Mouse (Mus musculus) brown adipose tissue, adult 24 weeks (tissue): Measurements from ENCODE around the gene Arid5b. TPM values are rescaled to one million over a fixed set of nuclear protein-coding genes. Genes with fewer than 3 reads are reported as not detected.

Experiments used
- H3K27ac ChIP-seq: fragments of 200-500 bp; replicated peaks from 2 replicates; pipeline ENCODE4 v1.5.1; 2012; ENCODE audit warnings: low read depth, mild to moderate bottlenecking, low read length
- H3K4me1 ChIP-seq: fragments of 200-500 bp; 2 replicates; pipeline ENCODE4 v1.6.1; 2012; ENCODE audit warnings: low read length, mixed read lengths; ENCODE audit not compliant: control insufficient read depth, insufficient read depth, insufficient read length
- H3K4me3 ChIP-seq: fragments of 200-500 bp; 2 replicates; pipeline ENCODE4 v1.5.1; 2012; ENCODE audit warnings: low read depth, mild to moderate bottlenecking, low read length, moderate library complexity; ENCODE audit not compliant: insufficient read depth
- polyA plus RNA-seq: library from polyadenylated mRNA; stranded (reverse); fragments of >200 nt; gene quantifications from 2 replicates; pipeline ENCODE4 v1.2.4, GENCODE M21; 2012; ENCODE audit not compliant: missing spikeins, insufficient read depth, insufficient read length

The Arid5b gene
- polyA plus RNA-seq, 1 experiment, result 5.0 TPM

- H3K4me1 ChIP-seq, result no peaks in the 10 kb centered on the region
- no peak overlapping the region for H3K4me3 ChIP-seq
- no peak overlapping the region for H3K27ac ChIP-seq
Observed at GRCm38 (mm10) chr10:68231385-68232182, 47.0 kb downstream of the Arid5b start.

GRCm38 (mm10) chr10:68230653-68231384 is 47.7 kb downstream of the Arid5b start:
- H3K4me3 ChIP-seq, result no peak overlapping the region
- no peaks in the 10 kb centered on the region for H3K4me1 ChIP-seq
- H3K27ac ChIP-seq, result no peak overlapping the region

- no peak overlapping the region for H3K4me3 ChIP-seq
- no peak overlapping the region for H3K27ac ChIP-seq
- no peaks in the 10 kb centered on the region for H3K4me1 ChIP-seq
Observed at GRCm38 (mm10) chr10:68229640-68230565, 48.6 kb downstream of the Arid5b start.

GRCm38 (mm10) chr10:68222676-68223075 is 55.9 kb downstream of the Arid5b start:
- no peaks in the 10 kb centered on the region for H3K4me1 ChIP-seq
- H3K27ac ChIP-seq, result no peak overlapping the region
- no peak overlapping the region for H3K4me3 ChIP-seq

GRCm38 (mm10) chr10:68222012-68222411 is 56.5 kb downstream of the Arid5b start:
- Histone ChIP-seq H3K4me1 (no peaks in the 10 kb centered on the region), H3K27ac (no peak overlapping the region), H3K4me3 (no peak overlapping the region)

GRCm38 (mm10) chr10:68219327-68219726 is 59.2 kb downstream of the Arid5b start:
- Histone ChIP-seq H3K4me3 (no peak overlapping the region), H3K4me1 (no peaks in the 10 kb centered on the region), H3K27ac (no peak overlapping the region)

GRCm38 (mm10) chr10:68218678-68219077 is 59.9 kb downstream of the Arid5b start:
- no peak overlapping the region for H3K4me3 ChIP-seq
- no peaks in the 10 kb centered on the region for H3K4me1 ChIP-seq
- H3K27ac ChIP-seq, result no peak overlapping the region

GRCm38 (mm10) chr10:68214809-68215468 is 63.6 kb downstream of the Arid5b start:
- Histone ChIP-seq H3K4me3 (no peak overlapping the region), H3K27ac (no peak overlapping the region), H3K4me1 (0 out of 2 replicates have a peak, but pooled peaks cover 2% of the 10 kb centered on the region)

GRCm38 (mm10) chr10:68212061-68212915 is 66.3 kb downstream of the Arid5b start:
- Histone ChIP-seq H3K4me3 (no peak overlapping the region), H3K4me1 (0 out of 2 replicates have a peak, but pooled peaks cover 2% of the 10 kb centered on the region), H3K27ac (peak overlapping the region; percentile 18; the same call in 1 of the 2 replicates)

- peak overlapping the region; percentile 18; the same call in 1 of the 2 replicates for H3K27ac ChIP-seq
Observed at GRCm38 (mm10) chr10:68211514-68211913, 67.0 kb downstream of the Arid5b start.

GRCm38 (mm10) chr10:68210025-68210642 is 68.4 kb downstream of the Arid5b start:
- Histone ChIP-seq H3K27ac (no peak overlapping the region), H3K4me1 (peaks cover 2% of the 10 kb centered on the region; the same call in 1 of the 2 replicates), H3K4me3 (no peak overlapping the region)

More at GRCm38 (mm10) chr10:68211514-68211913, 67.0 kb downstream of the Arid5b start:
- H3K4me1 ChIP-seq, result peaks cover 2% of the 10 kb centered on the region; the same call in 1 of the 2 replicates
- no peak overlapping the region for H3K4me3 ChIP-seq

GRCm38 (mm10) chr10:68208670-68209065 is 69.9 kb downstream of the Arid5b start:
- peaks cover 2% of the 10 kb centered on the region; the same call in 1 of the 2 replicates for H3K4me1 ChIP-seq
- no peak overlapping the region for H3K4me3 ChIP-seq
- no peak overlapping the region for H3K27ac ChIP-seq
